Mouse (Mus musculus) olfactory bulb, adult 2 months (tissue): ENCODE results near the gene Pml. TPM values are rescaled to one million over a fixed set of nuclear protein-coding genes. Genes with fewer than 3 reads are reported as not detected.

ENCODE experiments used
- H3K27ac ChIP-seq: fragments of 200-500 bp; 2 replicates; pipeline ENCODE4 v1.5.1; 2012; ENCODE audit warnings: low read depth, low read length; ENCODE audit not compliant: insufficient read depth
- H3K4me1 ChIP-seq: fragments of 200-500 bp; 2 replicates; pipeline ENCODE4 v1.6.1; 2012; ENCODE audit warnings: low read length; ENCODE audit not compliant: control insufficient read depth, insufficient read depth
- H3K4me3 ChIP-seq: fragments of 200-500 bp; 2 replicates; pipeline ENCODE4 v1.5.1; 2012; ENCODE audit warnings: mild to moderate bottlenecking, low read depth, low read length, moderate library complexity; ENCODE audit not compliant: insufficient read depth
- CTCF ChIP-seq: fragments of 200-500 bp; IDR thresholded peaks from 2 replicates; pipeline ENCODE4 v1.5.1; 2012; ENCODE audit warnings: low read depth, mild to moderate bottlenecking, low read length, moderate library complexity; ENCODE audit not compliant: insufficient read depth
- POLR2A ChIP-seq: fragments of 200-500 bp; IDR thresholded peaks from 2 replicates; pipeline ENCODE4 v1.6.1; 2012; ENCODE audit warnings: mild to moderate bottlenecking, low read depth, low read length, moderate library complexity; ENCODE audit not compliant: insufficient read depth
- WGBS: fragments of 180-500 bp; shearing (Covaris S2); methylation state at CpG from one replicate; pipeline ENCODE4 v1.1.7; 2018; 5-methylcytosine and 5-hydroxymethylcytosine counted together
- polyA plus RNA-seq: library from polyadenylated mRNA; stranded (reverse); fragments of >200 nt; gene quantifications from 2 replicates; pipeline ENCODE4 v1.2.4, GENCODE M21; 2012; ENCODE audit warnings: low replicate concordance; ENCODE audit not compliant: missing spikeins, insufficient read depth, insufficient read length

Pml gene
- polyA plus RNA-seq, 1 experiment = not detected

DNA sequence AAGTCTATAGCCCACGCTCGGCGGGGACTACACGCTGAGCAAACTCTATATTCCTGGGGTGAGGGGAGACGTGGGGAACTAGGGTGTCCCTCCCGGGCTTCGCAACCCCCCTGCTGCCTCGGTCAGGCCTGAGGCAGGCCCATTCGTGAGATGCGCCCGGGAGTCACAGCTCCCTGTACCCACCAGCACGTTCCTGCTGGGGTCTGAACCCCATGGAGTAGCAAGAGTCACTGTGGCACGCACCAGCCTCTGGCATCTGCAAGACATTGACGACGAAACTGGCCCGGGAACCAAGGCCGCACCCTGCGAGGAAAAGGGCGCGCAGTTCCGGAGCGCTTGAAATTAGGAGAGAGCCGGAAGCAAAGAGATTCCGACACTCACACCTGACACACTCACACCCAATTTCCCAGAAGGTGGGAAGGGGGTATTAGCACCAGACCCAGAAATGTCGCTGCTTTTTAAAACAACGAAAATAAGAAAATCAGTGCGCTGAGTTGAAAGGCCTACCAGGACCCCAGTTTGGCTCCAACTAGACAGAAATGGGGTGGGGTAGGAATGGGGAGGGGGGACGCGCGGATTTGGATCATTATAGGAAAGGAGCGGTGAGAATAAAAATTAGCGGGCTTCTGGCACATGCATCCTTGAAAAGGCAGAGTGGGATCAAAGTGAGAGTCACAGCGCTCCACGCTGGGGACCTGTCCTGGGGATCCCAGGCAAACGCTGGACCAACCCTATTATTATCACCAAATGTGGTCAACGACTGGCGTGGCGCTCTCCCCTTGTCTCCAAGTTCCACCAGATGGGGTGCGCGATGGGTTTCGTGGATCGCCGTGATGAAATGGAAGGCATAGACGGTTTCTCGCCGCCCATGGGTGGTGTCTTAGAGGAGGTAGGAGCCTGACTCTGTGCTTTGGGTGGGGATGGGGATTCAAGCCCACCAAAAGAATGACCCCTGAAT is 52.7 kb downstream of the Pml start:
- 45% methylated on average over 46 of the region's 46 CpGs for WGBS

DNA sequence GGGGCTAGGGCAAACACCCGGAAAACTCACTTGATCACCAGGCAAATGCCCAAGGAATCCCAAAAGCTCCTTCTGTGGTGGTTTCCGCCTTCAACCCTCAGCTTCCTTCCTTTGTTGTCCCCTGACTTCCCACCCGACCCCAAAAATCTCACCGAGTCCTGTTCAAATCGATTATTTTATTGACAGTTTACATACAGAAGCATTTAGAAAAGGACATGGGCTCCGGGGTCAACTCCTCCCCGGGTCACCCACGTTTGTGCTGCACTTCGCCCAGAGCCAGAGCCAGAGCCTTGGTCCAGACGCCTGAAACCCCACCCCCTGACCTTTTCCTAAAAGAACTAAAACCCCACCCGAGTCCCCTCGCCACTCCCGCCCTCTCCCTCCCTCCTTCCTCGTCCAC is 53.4 kb downstream of the Pml start:
- no peak for TF ChIP-seq CTCF
- TF ChIP-seq POLR2A = no peak
- Histone ChIP-seq H3K4me1 (peaks cover 39% of the 10 kb centered on the region), H3K27ac (no peak overlapping the region), H3K4me3 (no peak overlapping the region)
- 36% methylated on average over 14 of the region's 14 CpGs for WGBS

More for the DNA sequence above, 52.7 kb downstream of the Pml start:
- Histone ChIP-seq H3K4me3 (peak overlapping the region; percentile 16; the same call in 1 of the 2 replicates), H3K27ac (no peak overlapping the region), H3K4me1 (peaks cover 46% of the 10 kb centered on the region)
- TF ChIP-seq POLR2A = no peak
- TF ChIP-seq CTCF = no peak

- 52% methylated on average over 1 of the region's 1 CpGs for WGBS
- H3K4me3 ChIP-seq = no peak overlapping the region
- TF ChIP-seq CTCF (no peak), POLR2A (no peak)
- peaks cover 37% of the 10 kb centered on the region for H3K4me1 ChIP-seq
- H3K27ac ChIP-seq = no peak overlapping the region
Observed at GRCm38 (mm10) chr9:58195671-58196070, 53.9 kb downstream of the Pml start.

GRCm38 (mm10) chr9:58194222-58194621 is 55.4 kb downstream of the Pml start:
- 78% methylated on average over 9 of the region's 9 CpGs for WGBS
- TF ChIP-seq CTCF (no peak), POLR2A (no peak)
- H3K27ac ChIP-seq = no peak overlapping the region
- H3K4me1 ChIP-seq = peaks cover 31% of the 10 kb centered on the region
- no peak overlapping the region for H3K4me3 ChIP-seq

DNA sequence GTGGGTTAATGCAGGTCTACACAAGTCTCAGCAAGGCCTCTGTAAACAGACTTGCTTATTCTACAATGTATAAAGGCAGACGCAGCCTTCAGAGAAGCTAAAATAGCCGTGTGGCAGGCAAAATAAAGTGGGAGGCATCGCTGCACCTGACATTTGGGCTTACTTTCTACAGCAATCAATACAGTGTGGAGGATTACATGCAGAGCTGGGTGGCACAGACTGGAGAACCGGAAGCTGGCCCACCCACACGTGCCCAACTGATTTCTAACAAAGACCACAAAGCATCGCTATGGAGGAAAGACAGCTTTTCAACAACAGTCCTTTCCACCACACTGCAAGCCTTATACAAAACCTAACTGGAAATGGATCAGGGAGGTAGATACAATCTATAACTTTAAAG is 65.1 kb downstream of the Pml start:
- no peak overlapping the region for H3K27ac ChIP-seq
- WGBS = 42% methylated on average over 6 of the region's 6 CpGs
- TF ChIP-seq CTCF (no peak), POLR2A (no peak)

GRCm38 (mm10) chr9:58179390-58179789 is 70.2 kb downstream of the Pml start:
- no peak for TF ChIP-seq CTCF
- no peak for TF ChIP-seq POLR2A
- 89% methylated on average over 2 of the region's 2 CpGs for WGBS
- Histone ChIP-seq H3K4me3 (no peak overlapping the region), H3K27ac (no peak overlapping the region), H3K4me1 (peaks cover 15% of the 10 kb centered on the region; the same call in 1 of the 2 replicates)

More for the DNA sequence above, 65.1 kb downstream of the Pml start:
- H3K4me3 ChIP-seq = no peak overlapping the region
- peaks cover 4% of the 10 kb centered on the region; the same call in 1 of the 2 replicates for H3K4me1 ChIP-seq

DNA sequence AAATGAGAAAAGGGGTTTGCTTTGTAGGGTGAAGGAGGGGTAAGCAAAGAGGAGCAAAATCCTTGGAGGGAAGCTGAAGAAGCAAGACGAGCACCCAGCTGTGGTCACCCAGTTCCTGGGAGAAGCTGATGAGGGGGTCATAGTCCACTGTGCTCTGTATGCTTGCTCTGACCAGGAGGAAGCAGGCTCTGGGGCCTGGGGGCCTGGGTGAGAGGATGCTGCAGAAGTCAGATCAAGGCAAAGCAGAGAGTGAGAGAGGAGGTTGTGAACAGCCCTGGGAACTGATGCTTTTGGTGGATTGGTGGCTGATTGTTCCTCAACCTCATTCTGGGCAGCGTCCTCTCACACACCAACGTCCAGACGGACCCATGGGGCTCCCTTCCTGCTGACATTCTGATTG is 72.4 kb downstream of the Pml start:
- Histone ChIP-seq H3K27ac (no peak overlapping the region), H3K4me1 (peaks cover 14% of the 10 kb centered on the region; the same call in 1 of the 2 replicates), H3K4me3 (no peak overlapping the region)
- 74% methylated on average over 4 of the region's 4 CpGs for whole genome bisulfite sequencing
- TF ChIP-seq CTCF (no peak), POLR2A (no peak)

GRCm38 (mm10) chr9:58175745-58176487 is 73.7 kb downstream of the Pml start:
- WGBS = 50% methylated on average over 5 of the region's 5 CpGs
- peak overlapping the region; percentile 67; the same call in 1 of the 2 replicates for H3K27ac ChIP-seq
- no peak overlapping the region for H3K4me3 ChIP-seq
- TF ChIP-seq CTCF (no peak), POLR2A (no peak)
- H3K4me1 ChIP-seq = peaks cover 14% of the 10 kb centered on the region; the same call in 1 of the 2 replicates
